Mouse (Mus musculus): ENCODE measurements around the gene Sde2. TPM values are rescaled to one million over a fixed set of nuclear protein-coding genes. Genes with fewer than 3 reads are reported as not detected.

The Sde2 gene
- polyA plus RNA-seq, 1 experiment, result 11.2 TPM

Other genes with a start within 250 kb of the Sde2 start
- 2.7 and 3.9 TPM in 2 replicates for gene Lin9, start 210.0 kb upstream of the Sde2 start, polyA plus RNA-seq (2012; rRNA removed)
- gene Mixl1, start 154.1 kb upstream of the Sde2 start, polyA plus RNA-seq (2012; rRNA removed), result not detected in 2 replicates
- gene Acbd3, start 125.1 kb upstream of the Sde2 start, polyA plus RNA-seq (2012; rRNA removed), result 19.2 and 22.4 TPM in 2 replicates
- 399 and 407 TPM in 2 replicates for gene H3f3a, start 37.2 kb upstream of the Sde2 start, polyA plus RNA-seq (2012; rRNA removed)
- gene Lefty2, start 42.0 kb downstream of the Sde2 start, polyA plus RNA-seq (2012; rRNA removed), result 0.19 and 0.41 TPM in 2 replicates
- gene Pycr2, start 53.2 kb downstream of the Sde2 start, polyA plus RNA-seq (2012; rRNA removed), result 54.8 and 58.5 TPM in 2 replicates
- 4.1 and 5.7 TPM in 2 replicates for gene Lefty1, start 83.9 kb downstream of the Sde2 start, polyA plus RNA-seq (2012; rRNA removed)
- 41.3 and 41.7 TPM in 2 replicates for gene Tmem63a, start 91.2 kb downstream of the Sde2 start, polyA plus RNA-seq (2012; rRNA removed)
- gene Ephx1, start 169.8 kb downstream of the Sde2 start, polyA plus RNA-seq (2012; rRNA removed), result 57.6 and 57.7 TPM in 2 replicates
- not detected in 2 replicates for gene 9130409I23Rik, start 200.1 kb downstream of the Sde2 start, polyA plus RNA-seq (2012; rRNA removed)

All from gonadal fat pad, adult 2 months (tissue).